Mouse (Mus musculus) limb, embryonic 15.5 days (tissue): Measurements from ENCODE around the gene Tmed2. TPM values are rescaled to one million over a fixed set of nuclear protein-coding genes. Genes with fewer than 3 reads are reported as not detected.
"Not testable (repeated sequence)": the region's sequence is repeated elsewhere in the genome, so short reads cannot be mapped to it uniquely, and the experiment has no call there.

ENCODE experiments used
- ATAC-seq: fragments of 200-750 bp; cut with Nextera tagmentation; 2 replicates; pipeline ENCODE4 v1.8.0; 2017; ENCODE audit warnings: low read depth, moderate TSS enrichment; ENCODE audit not compliant: insufficient number of reproducible peaks, low FRiP score, low TSS enrichment
- H3K27ac ChIP-seq: fragments of 300-500 bp; sonication (generic); 2 replicates; pipeline ENCODE4 v1.5.1; 2015; ENCODE audit warnings: moderate library complexity, mild to moderate bottlenecking, inconsistent platforms
- H3K27me3 ChIP-seq: fragments of 300-500 bp; sonication (generic); 2 replicates; pipeline ENCODE4 v1.6.1; 2015; ENCODE audit warnings: inconsistent platforms
- H3K36me3 ChIP-seq: fragments of 300-500 bp; sonication (generic); 2 replicates; pipeline ENCODE4 v1.6.1; 2015; ENCODE audit warnings: inconsistent platforms
- H3K4me1 ChIP-seq: fragments of 300-500 bp; sonication (generic); 2 replicates; pipeline ENCODE4 v1.6.1; 2015; ENCODE audit warnings: inconsistent platforms
- H3K4me2 ChIP-seq: fragments of 300-500 bp; sonication (generic); 2 replicates; pipeline ENCODE4 v1.6.1; 2015; ENCODE audit warnings: mild to moderate bottlenecking, inconsistent platforms
- H3K4me3 ChIP-seq: fragments of 300-500 bp; sonication (generic); 2 replicates; pipeline ENCODE4 v1.5.1; 2015; ENCODE audit warnings: mild to moderate bottlenecking, inconsistent platforms
- H3K9ac ChIP-seq: fragments of 300-500 bp; sonication (generic); 2 replicates; pipeline ENCODE4 v1.6.1; 2015; ENCODE audit warnings: inconsistent platforms
- H3K9me3 ChIP-seq: fragments of 300-500 bp; sonication (generic); 2 replicates; pipeline ENCODE4 v1.6.1; 2016; ENCODE audit warnings: inconsistent platforms
- WGBS: fragments of 180-500 bp; shearing (Covaris S2); methylation state at CpG from one replicate; pipeline ENCODE4 v1.1.7; 2015; 5-methylcytosine and 5-hydroxymethylcytosine counted together
- polyA plus RNA-seq: library from polyadenylated mRNA; unstranded; fragments of >200 nt; fragmentation: Nextera tagmentation; extraction: Ambion mirVana; gene quantifications from 2 replicates; pipeline ENCODE4 v1.2.1, GENCODE M21; 2015

The Tmed2 gene
- polyA plus RNA-seq, 1 experiment from 2014 or later, result 659 TPM

DNA sequence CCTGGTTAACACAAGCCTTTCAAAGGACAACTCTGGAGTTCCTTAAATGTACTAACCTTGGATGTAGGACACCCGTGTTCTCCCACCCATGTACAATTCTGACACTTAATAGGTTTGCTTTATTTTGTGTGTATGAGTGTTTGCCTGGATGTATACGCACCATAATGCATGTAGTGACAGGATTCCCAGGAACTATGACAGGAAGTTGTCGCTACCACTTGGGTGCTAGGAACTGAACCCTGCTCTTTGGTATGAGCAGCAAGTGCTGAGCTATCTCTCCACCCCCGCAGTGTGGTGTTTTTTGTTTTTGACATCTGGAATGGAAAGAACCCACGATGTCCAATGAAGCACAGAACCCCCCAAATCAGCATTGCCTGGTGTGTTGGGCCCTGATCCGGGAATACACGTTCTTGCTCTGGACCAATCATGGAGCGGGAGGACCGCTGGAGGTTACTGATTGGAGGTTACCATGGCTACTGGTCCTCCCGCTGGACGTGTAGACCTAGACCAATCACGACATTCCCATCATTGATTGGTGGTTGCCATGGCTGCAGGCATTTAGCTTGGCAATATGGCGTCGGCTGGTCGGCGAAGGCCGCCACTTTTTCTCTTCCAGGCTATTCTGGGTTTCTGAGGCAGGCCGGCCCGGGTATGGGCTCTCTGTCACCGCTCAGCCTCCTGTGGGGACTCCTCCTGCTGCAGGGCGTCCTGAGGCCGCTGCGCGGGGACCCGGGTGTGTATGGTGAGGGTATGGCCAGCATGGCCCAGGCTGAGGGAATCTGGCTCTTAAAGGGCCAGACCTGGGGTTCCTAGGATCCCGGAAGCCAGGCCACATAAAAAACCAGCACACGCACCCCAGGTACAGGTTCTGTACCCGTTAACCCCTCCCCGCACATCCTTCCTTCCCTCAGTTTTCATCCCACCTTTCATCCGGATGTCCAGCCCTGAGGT is 58.0 kb downstream of the Tmed2 start:
- Histone ChIP-seq H3K9me3 (no peaks in the 10 kb centered on the region), H3K27ac (0 out of 2 replicates have a peak overlapping the region, but pooled peaks have one; percentile 4), H3K9ac (peak overlapping the region; percentile 72), H3K27me3 (no peaks in the 10 kb centered on the region), H3K36me3 (peaks cover 35% of the 10 kb centered on the region), H3K4me3 (peak overlapping the region; percentile 83), H3K4me1 (peaks cover 14% of the 10 kb centered on the region), H3K4me2 (peak overlapping the region; percentile 93)
- peak; percentile 96 for ATAC-seq
- 8% methylated on average over 30 of the region's 30 CpGs for WGBS

DNA sequence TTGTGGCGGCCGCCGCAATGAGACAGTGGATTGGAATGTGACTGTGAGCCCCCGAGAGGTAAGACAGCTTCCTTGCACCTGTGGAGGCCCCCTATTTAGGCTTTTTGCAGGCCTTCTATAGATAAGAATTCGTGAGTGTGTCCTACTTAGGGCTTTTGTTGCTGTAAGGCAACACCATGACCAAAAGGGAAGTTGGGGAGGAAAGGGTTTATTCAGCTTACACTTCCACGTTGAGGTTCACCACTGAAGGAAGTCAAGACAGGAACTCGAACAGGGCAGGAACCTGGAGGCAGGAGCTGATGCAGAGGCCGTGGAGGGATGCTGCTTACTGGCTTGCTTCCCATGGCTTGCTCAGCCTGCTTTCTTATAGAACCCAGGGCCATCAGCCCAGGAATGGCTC is 59.2 kb downstream of the Tmed2 start:
- Histone ChIP-seq H3K4me1 (peaks cover 14% of the 10 kb centered on the region), H3K36me3 (peaks cover 23% of the 10 kb centered on the region), H3K4me3 (0 out of 2 replicates have a peak overlapping the region, but pooled peaks have one; percentile 83)
- not testable (repeated sequence) for H3K27me3 ChIP-seq, H3K9ac ChIP-seq, H3K9me3 ChIP-seq, H3K27ac ChIP-seq, H3K4me2 ChIP-seq, ATAC-seq
- 51% methylated on average over 8 of the region's 8 CpGs for WGBS

Other genes with a start within 250 kb of the Tmed2 start
- gene Mphosph9, start 212.7 kb upstream of the Tmed2 start, polyA plus RNA-seq, result 6.7 and 8.2 TPM in 2 replicates
- gene 2810006K23Rik, start 212.6 kb upstream of the Tmed2 start, polyA plus RNA-seq, result 15.2 and 15.9 TPM in 2 replicates
- gene Cdk2ap1, start 177.6 kb upstream of the Tmed2 start, polyA plus RNA-seq, result 37.7 and 49.2 TPM in 2 replicates
- gene Sbno1, start 114.7 kb upstream of the Tmed2 start, polyA plus RNA-seq, result 70.7 and 71.9 TPM in 2 replicates
- 56.3 and 64.5 TPM in 2 replicates for gene Kmt5a, start 100.8 kb upstream of the Tmed2 start, polyA plus RNA-seq
- 33.6 and 36.1 TPM in 2 replicates for gene Rilpl2, start 62.3 kb upstream of the Tmed2 start, polyA plus RNA-seq
- 23.6 and 25.1 TPM in 2 replicates for gene Snrnp35, start 57.6 kb upstream of the Tmed2 start, polyA plus RNA-seq
- gene Rilpl1, start 9.3 kb upstream of the Tmed2 start, polyA plus RNA-seq, result 23.7 and 25.2 TPM in 2 replicates
- 14.1 and 15.7 TPM in 2 replicates for gene Ddx55, start 12.2 kb downstream of the Tmed2 start, polyA plus RNA-seq
- gene Eif2b1, start 38.4 kb downstream of the Tmed2 start, polyA plus RNA-seq, result 68.1 and 71.3 TPM in 2 replicates
- gene Gtf2h3, start 38.4 kb downstream of the Tmed2 start, polyA plus RNA-seq, result 57.0 and 57.1 TPM in 2 replicates
- gene Atp6v0a2, start 87.9 kb downstream of the Tmed2 start, polyA plus RNA-seq, result 48.4 TPM in 2 replicates
- 0.06 and 0.17 TPM in 2 replicates for gene Dnah10, start 184.4 kb downstream of the Tmed2 start, polyA plus RNA-seq